Mouse (Mus musculus) erythroblast, adult 5-6 weeks (primary cell): ENCODE data around the gene Naif1. TPM values are rescaled to one million over a fixed set of nuclear protein-coding genes. Genes with fewer than 3 reads are reported as not detected.

Experiments used
- ATAC-seq: replicated peaks from 2 replicates; pipeline ENCODE4 v1.8.0; 2016; ENCODE audit warnings: moderate number of reproducible peaks, mild to moderate bottlenecking, moderate TSS enrichment, inconsistent platforms; ENCODE audit not compliant: poor library complexity, low FRiP score, severe bottlenecking
- total RNA-seq, 2 experiments: library from RNA; stranded (forward) in 1 of 2; stranded (reverse) in 1 of 2; fragments of 150-400 nt in 1 of 2; fragments of 200-764, 138-1000 nt in 1 of 2; gene quantifications; 2 replicates each; pipeline versions ENCODE4 v1.2.3 to v1.2.4; 2015 to 2017; ENCODE audit warnings: low replicate concordance in 2 of 2

Gene Naif1
- total RNA-seq (2015; ENCODE audit: low replicate concordance): 0.77 and 0.84 TPM in 2 replicates
- 0.98 and 2.1 TPM in 2 replicates for total RNA-seq (2017; ENCODE audit: low replicate concordance)

GRCm38 (mm10) chr2:32449761-32450754 lies at the start of gene Naif1:
Naif1 (plus strand) TSS chr2:32450457.
- no peak for ATAC-seq

- ATAC-seq: peak; percentile 87
These were observed 45.6 kb upstream of the Naif1 start for GRCm38 (mm10) chr2:32404663-32405062.

GRCm38 (mm10) chr2:32407144-32407824 lies 43.0 kb upstream of the Naif1 start:
- no peak for ATAC-seq

- ATAC-seq: no peak
These were observed 41.5 kb upstream of the Naif1 start for GRCm38 (mm10) chr2:32408429-32409424.

GRCm38 (mm10) chr2:32411407-32411806 lies 38.9 kb upstream of the Naif1 start:
- no peak for ATAC-seq

- ATAC-seq: no peak
These were observed 37.3 kb upstream of the Naif1 start for GRCm38 (mm10) chr2:32412742-32413531.

- no peak for ATAC-seq
These were observed 36.3 kb upstream of the Naif1 start for GRCm38 (mm10) chr2:32413936-32414335.

- ATAC-seq: no peak
These were observed 34.5 kb upstream of the Naif1 start for GRCm38 (mm10) chr2:32415801-32416200.

GRCm38 (mm10) chr2:32416556-32416955 lies 33.7 kb upstream of the Naif1 start:
- no peak for ATAC-seq

GRCm38 (mm10) chr2:32417486-32417885 lies 32.8 kb upstream of the Naif1 start:
- ATAC-seq: no peak

- no peak for ATAC-seq
These were observed 31.7 kb upstream of the Naif1 start for GRCm38 (mm10) chr2:32418430-32419151.

GRCm38 (mm10) chr2:32419359-32419758 lies 30.9 kb upstream of the Naif1 start:
- no peak for ATAC-seq

GRCm38 (mm10) chr2:32420066-32420608 lies 30.1 kb upstream of the Naif1 start:
- ATAC-seq: no peak

GRCm38 (mm10) chr2:32420647-32421046 lies 29.6 kb upstream of the Naif1 start:
- no peak for ATAC-seq

GRCm38 (mm10) chr2:32421851-32422251 lies 28.4 kb upstream of the Naif1 start:
- no peak for ATAC-seq

GRCm38 (mm10) chr2:32423481-32424331 lies 26.6 kb upstream of the Naif1 start:
- ATAC-seq: peak; percentile 71

- ATAC-seq: no peak
These were observed 25.5 kb upstream of the Naif1 start for GRCm38 (mm10) chr2:32424796-32425195.
